Mouse (Mus musculus): ENCODE results near the gene Nubp2. TPM values are rescaled to one million over a fixed set of nuclear protein-coding genes. Genes with fewer than 3 reads are reported as not detected.

The Nubp2 gene
- polyA plus RNA-seq, 1 experiment = 36.7 TPM

DNA sequence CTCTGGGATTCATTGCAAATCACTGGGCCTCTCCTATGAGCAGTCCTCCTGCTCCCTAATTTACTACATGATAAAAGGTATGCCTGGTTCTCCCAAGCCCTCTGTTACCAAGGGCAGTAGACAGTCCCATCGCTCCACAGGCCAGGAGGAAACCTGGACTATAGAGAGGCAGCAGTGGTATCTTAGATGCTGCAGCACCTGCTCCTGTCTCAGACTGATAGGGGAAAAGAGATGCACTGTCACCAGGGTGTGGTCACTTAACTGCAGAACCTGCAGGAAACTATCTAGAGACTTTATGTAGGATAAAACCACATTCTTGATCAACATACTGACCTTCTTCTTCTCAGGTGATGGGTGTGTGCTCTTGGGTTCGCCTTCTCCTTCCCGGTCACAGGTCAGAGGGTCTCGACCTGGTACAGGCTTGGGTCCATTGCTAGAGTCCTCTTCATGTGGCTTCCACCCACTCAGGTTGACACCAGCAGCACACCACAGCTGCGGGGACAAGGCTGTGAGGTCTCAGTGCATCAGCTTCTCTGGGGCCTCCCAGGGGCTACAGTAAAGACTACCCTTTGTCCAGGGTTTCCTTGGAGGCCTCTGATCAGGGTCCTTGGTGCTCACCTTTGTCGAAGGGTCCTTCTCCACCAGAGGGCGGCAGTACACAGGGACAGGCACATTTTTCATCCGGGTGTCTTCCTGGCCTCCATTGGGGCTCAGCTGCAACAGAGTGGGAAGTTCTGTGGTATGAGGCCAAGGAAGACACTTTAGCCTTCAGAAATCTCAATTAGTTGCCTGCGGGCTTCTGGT, 16.7 kb upstream of the Nubp2 start:
- H3K4me3 ChIP-seq (replicated peaks; ENCODE audit: extremely low read depth, low read depth, low read length) = no peak overlapping the region
- DNase-seq = no peak
- TF ChIP-seq CTCF (IDR thresholded peaks at IDR 0.05; ENCODE audit: insufficient read depth, low read length) (peak; percentile 15; the same call in 1 of the 2 replicates), POLR2A (IDR thresholded peaks at IDR 0.05; ENCODE audit: borderline replicate concordance, extremely low read depth, low read depth, low read length) (no peak)
- 64% methylated on average over 9 of the region's 9 CpGs for WGBS
- no peaks in the 10 kb centered on the region for H3K4me1 ChIP-seq (ENCODE audit: control insufficient read depth, insufficient read depth, low read length)

- TF ChIP-seq CTCF (IDR thresholded peaks at IDR 0.05; ENCODE audit: insufficient read depth, low read length) (no peak), POLR2A (IDR thresholded peaks at IDR 0.05; ENCODE audit: borderline replicate concordance, extremely low read depth, low read depth, low read length) (no peak)
- H3K4me1 ChIP-seq (ENCODE audit: control insufficient read depth, insufficient read depth, low read length) = peaks cover 2% of the 10 kb centered on the region; the same call in 1 of the 2 replicates
- no peak for DNase-seq
- WGBS = 90% methylated on average over 5 of the region's 5 CpGs
- H3K4me3 ChIP-seq (replicated peaks; ENCODE audit: extremely low read depth, low read depth, low read length) = no peak overlapping the region
Observed at GRCm38 (mm10) chr17:24902124-24902523, 16.0 kb upstream of the Nubp2 start.

GRCm38 (mm10) chr17:24900014-24900413, 13.9 kb upstream of the Nubp2 start:
- TF ChIP-seq POLR2A (IDR thresholded peaks at IDR 0.05; ENCODE audit: borderline replicate concordance, extremely low read depth, low read depth, low read length) (no peak), CTCF (IDR thresholded peaks at IDR 0.05; ENCODE audit: insufficient read depth, low read length) (no peak)
- DNase-seq = no peak
- 94% methylated on average over 6 of the region's 6 CpGs for WGBS
- H3K4me3 ChIP-seq (replicated peaks; ENCODE audit: extremely low read depth, low read depth, low read length) = no peak overlapping the region
- H3K4me1 ChIP-seq (ENCODE audit: control insufficient read depth, insufficient read depth, low read length) = peaks cover 10% of the 10 kb centered on the region; the same call in 1 of the 2 replicates

- H3K4me3 ChIP-seq (replicated peaks; ENCODE audit: extremely low read depth, low read depth, low read length) = no peak overlapping the region
- peaks cover 13% of the 10 kb centered on the region for H3K4me1 ChIP-seq (ENCODE audit: control insufficient read depth, insufficient read depth, low read length)
- DNase-seq = no peak
- WGBS = 73% methylated on average over 5 of the region's 5 CpGs
- no peak for TF ChIP-seq POLR2A (IDR thresholded peaks at IDR 0.05; ENCODE audit: borderline replicate concordance, extremely low read depth, low read depth, low read length)
- no peak for TF ChIP-seq CTCF (IDR thresholded peaks at IDR 0.05; ENCODE audit: insufficient read depth, low read length)
Observed at GRCm38 (mm10) chr17:24899153-24899552, 13.0 kb upstream of the Nubp2 start.

- H3K4me1 ChIP-seq (ENCODE audit: control insufficient read depth, insufficient read depth, low read length) = peaks cover 16% of the 10 kb centered on the region
- H3K4me3 ChIP-seq (replicated peaks; ENCODE audit: extremely low read depth, low read depth, low read length) = no peak overlapping the region
- TF ChIP-seq CTCF (IDR thresholded peaks at IDR 0.05; ENCODE audit: insufficient read depth, low read length) = no peak
- DNase-seq = no peak
- 77% methylated on average over 4 of the region's 4 CpGs for WGBS
Observed at GRCm38 (mm10) chr17:24898041-24898854, 12.1 kb upstream of the Nubp2 start.

DNA sequence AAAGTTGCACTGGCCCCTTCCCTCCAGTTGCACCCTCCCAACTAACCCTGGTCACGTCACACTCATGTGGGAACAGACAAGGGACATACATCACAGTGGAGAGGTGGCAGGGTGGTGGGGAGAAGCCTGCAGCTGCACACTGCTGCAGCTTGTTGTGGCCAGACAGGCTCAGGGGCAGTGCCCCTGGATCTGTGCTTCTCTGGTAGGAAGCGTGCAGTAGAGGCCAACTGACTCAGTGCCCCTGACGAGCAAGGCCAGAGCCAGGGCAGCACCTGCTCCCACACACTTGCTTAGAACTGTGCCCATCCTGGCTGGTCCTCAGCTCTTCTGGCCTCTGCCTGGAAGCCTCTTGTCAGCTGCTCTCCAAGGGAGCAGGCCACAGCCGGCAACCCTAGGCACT, 11.5 kb upstream of the Nubp2 start:
- WGBS = 85% methylated on average over 4 of the region's 4 CpGs
- Histone ChIP-seq H3K4me1 (ENCODE audit: control insufficient read depth, insufficient read depth, low read length) (peaks cover 16% of the 10 kb centered on the region), H3K4me3 (replicated peaks; ENCODE audit: extremely low read depth, low read depth, low read length) (no peak overlapping the region)
- no peak for DNase-seq
- TF ChIP-seq CTCF (IDR thresholded peaks at IDR 0.05; ENCODE audit: insufficient read depth, low read length) = no peak
- TF ChIP-seq POLR2A (IDR thresholded peaks at IDR 0.05; ENCODE audit: borderline replicate concordance, extremely low read depth, low read depth, low read length) = no peak

- Histone ChIP-seq H3K4me1 (ENCODE audit: control insufficient read depth, insufficient read depth, low read length) (peaks cover 16% of the 10 kb centered on the region), H3K4me3 (replicated peaks; ENCODE audit: extremely low read depth, low read depth, low read length) (peak overlapping the region; percentile 84)
- WGBS = 33% methylated on average over 11 of the region's 11 CpGs
- no peak for DNase-seq
- TF ChIP-seq CTCF (IDR thresholded peaks at IDR 0.05; ENCODE audit: insufficient read depth, low read length) (no peak), POLR2A (IDR thresholded peaks at IDR 0.05; ENCODE audit: borderline replicate concordance, extremely low read depth, low read depth, low read length) (no peak)
Observed at GRCm38 (mm10) chr17:24896993-24897269, 10.8 kb upstream of the Nubp2 start.

GRCm38 (mm10) chr17:24896241-24896992, 10.3 kb upstream of the Nubp2 start, which contains the start of gene Nme3:
Gene Nme3 (plus strand): TSS chr17:24896500.
- 2% methylated on average over 50 of the region's 50 CpGs for WGBS
- Histone ChIP-seq H3K4me3 (replicated peaks; ENCODE audit: extremely low read depth, low read depth, low read length) (peak within 1 kb of the TSS; percentile 91), H3K4me1 (ENCODE audit: control insufficient read depth, insufficient read depth, low read length) (peaks cover 16% of the 10 kb centered on the region)
- peak; percentile 73 for DNase-seq
- TF ChIP-seq POLR2A (IDR thresholded peaks at IDR 0.05; ENCODE audit: borderline replicate concordance, extremely low read depth, low read depth, low read length) (peak; percentile 24; the same call in 1 of the 2 replicates), CTCF (IDR thresholded peaks at IDR 0.05; ENCODE audit: insufficient read depth, low read length) (no peak)

DNA sequence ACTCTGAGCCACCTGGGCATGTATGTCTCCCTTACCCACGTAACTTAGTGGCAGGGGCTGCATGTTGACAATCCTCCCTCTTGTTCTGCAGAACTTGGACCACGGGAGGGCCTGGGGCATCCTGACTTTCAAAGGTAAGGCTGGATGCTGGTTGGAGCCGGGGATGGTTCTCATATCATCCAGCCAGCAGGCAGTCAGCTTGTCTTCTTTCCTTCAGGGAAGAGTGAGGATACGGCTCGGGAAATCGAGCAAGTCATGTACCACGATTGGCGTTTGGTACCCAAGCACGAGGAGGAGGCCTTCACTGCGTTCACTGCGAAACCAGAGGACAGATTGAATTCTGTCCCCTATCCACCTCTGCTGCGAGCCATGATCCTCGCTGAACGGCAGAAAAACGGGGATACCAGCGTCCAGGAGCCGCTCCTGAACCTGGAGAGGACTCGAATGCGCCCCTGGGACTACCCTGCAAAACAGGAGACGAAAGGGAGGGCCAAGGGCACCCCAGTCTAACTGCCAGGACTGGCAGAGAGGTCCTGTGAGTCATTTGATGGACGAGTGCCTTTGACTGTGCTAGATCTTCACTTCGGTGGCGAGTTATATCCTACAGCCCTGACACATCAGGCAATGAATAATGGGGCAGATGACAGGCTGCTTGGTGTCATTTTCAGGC, 9.6 kb upstream of the Nubp2 start:
- peak overlapping the region; percentile 91 for H3K4me3 ChIP-seq (replicated peaks; ENCODE audit: extremely low read depth, low read depth, low read length)
- H3K4me1 ChIP-seq (ENCODE audit: control insufficient read depth, insufficient read depth, low read length) = peaks cover 16% of the 10 kb centered on the region
- TF ChIP-seq CTCF (IDR thresholded peaks at IDR 0.05; ENCODE audit: insufficient read depth, low read length) = no peak
- TF ChIP-seq POLR2A (IDR thresholded peaks at IDR 0.05; ENCODE audit: borderline replicate concordance, extremely low read depth, low read depth, low read length) = no peak
- no peak for DNase-seq
- WGBS = 8% methylated on average over 23 of the region's 23 CpGs

Measured in lung, adult 2 months (tissue).